ENCODE assay signal across 27 mouse cellular contexts in the genomic region with DNA sequence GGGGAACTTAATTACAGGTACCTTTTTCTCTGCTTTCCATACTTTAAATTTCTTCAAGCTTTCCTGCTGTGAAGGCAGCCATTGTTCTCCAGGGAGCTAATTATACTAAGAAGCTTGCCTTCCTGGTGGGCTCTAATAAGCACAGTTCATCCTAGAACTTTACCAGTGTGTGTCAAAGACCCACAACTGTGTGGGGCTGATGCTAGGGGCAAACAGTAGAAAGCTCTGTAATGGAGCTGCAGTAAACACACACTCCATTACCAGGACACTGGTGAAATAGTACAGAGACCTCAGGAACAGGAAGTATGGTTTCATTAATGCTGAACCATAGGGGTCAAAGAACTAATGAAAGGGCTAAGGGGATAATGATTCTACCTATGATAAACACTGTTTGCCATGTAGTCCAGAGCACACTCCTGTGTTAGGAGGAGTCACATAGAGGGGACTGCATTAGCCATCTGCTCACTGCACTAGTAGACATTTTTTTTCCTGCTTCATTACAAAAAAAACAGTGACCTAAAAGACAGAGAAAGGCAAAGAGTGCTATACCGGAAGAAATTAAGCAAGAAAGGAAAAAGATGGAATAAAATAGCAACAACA.
A peak's percentile ranks its signal among the peaks of the same experiment; 100 is the strongest.
DNase-seq lines count a peak whose midpoint lies in the region; ATAC-seq and TF ChIP-seq lines count a peak whose summit lies in the region.
"Had no signal": no experiment of that assay in that cellular context is flagged by ENCODE, and none has a peak within 500 bp of the region (broad histone marks: within the 10 kb centered on the region; RNA-seq: fewer than 3 reads in every experiment).

No protein-coding gene starts in this region.

- H3K4me2 ChIP-seq in forebrain, embryonic 14.5 days (ENCODE audit: low read length) = no peak overlapping the region
- H3K4me2 ChIP-seq in forebrain, postnatal 0 days (ENCODE audit: low read depth) = no peak overlapping the region
- H3K4me2 ChIP-seq in midbrain, embryonic 11.5 days = no peak overlapping the region
- H3K4me2 ChIP-seq in limb, embryonic 13.5 days (replicated peaks) = no peak overlapping the region
- H3K4me2 ChIP-seq: embryonic facial prominence, embryonic 12.5 days; heart, embryonic 12.5 days had no signal

- no peaks in the 10 kb centered on the region for H3K36me3 ChIP-seq in forebrain, embryonic 14.5 days (ENCODE audit: control insufficient read depth, insufficient read depth, low read length)
- H3K36me3 ChIP-seq in forebrain, postnatal 0 days (ENCODE audit: insufficient read depth) = no peaks in the 10 kb centered on the region
- H3K36me3 ChIP-seq in midbrain, embryonic 11.5 days (ENCODE audit: control insufficient read depth, insufficient read depth, low read length) = no peaks in the 10 kb centered on the region
- H3K36me3 ChIP-seq in midbrain, embryonic 10.5 days = no peaks in the 10 kb centered on the region
- H3K36me3 ChIP-seq in limb, embryonic 13.5 days = no peaks in the 10 kb centered on the region
- H3K36me3 ChIP-seq: embryonic facial prominence, embryonic 12.5 days; heart, embryonic 12.5 days had no signal

- 41% methylated on average over 1 of the region's 1 CpGs for WGBS in forebrain, embryonic 14.5 days
- 38% methylated on average over 1 of the region's 1 CpGs for WGBS in forebrain, postnatal 0 days
- WGBS in midbrain, embryonic 11.5 days = 82% methylated on average over 1 of the region's 1 CpGs
- 85% methylated on average over 1 of the region's 1 CpGs for WGBS in midbrain, embryonic 10.5 days
- WGBS in limb, embryonic 13.5 days = 49% methylated on average over 1 of the region's 1 CpGs

- H3K4me3 ChIP-seq in forebrain, embryonic 14.5 days (ENCODE audit: low read depth, low read length) = no peak overlapping the region
- no peak overlapping the region for H3K4me3 ChIP-seq in forebrain, postnatal 0 days (ENCODE audit: low read depth, low read length)
- H3K4me3 ChIP-seq in midbrain, embryonic 11.5 days (ENCODE audit: low read depth, low read length) = no peak overlapping the region
- no peak overlapping the region for H3K4me3 ChIP-seq in midbrain, embryonic 10.5 days
- no peak overlapping the region for H3K4me3 ChIP-seq in limb, embryonic 13.5 days
- H3K4me3 ChIP-seq: embryonic facial prominence, embryonic 12.5 days; heart, adult 2 months; heart, embryonic 12.5 days; left cerebral cortex, adult 2 months had no signal

- TF ChIP-seq POLR2A in brain, embryonic 14.5 days (IDR thresholded peaks at IDR 0.05; ENCODE audit: borderline replicate concordance, extremely low read depth, insufficient read depth, insufficient read length, poor library complexity, severe bottlenecking) = no peak

- H3K9me3 ChIP-seq in forebrain, embryonic 14.5 days (replicated peaks; ENCODE audit: control insufficient read depth, low read length) = no peaks in the 10 kb centered on the region
- no peaks in the 10 kb centered on the region for H3K9me3 ChIP-seq in forebrain, postnatal 0 days (ENCODE audit: low read length)
- no peaks in the 10 kb centered on the region for H3K9me3 ChIP-seq in midbrain, embryonic 11.5 days (ENCODE audit: control insufficient read depth, low read length)
- H3K9me3 ChIP-seq in midbrain, embryonic 10.5 days (replicated peaks) = no peaks in the 10 kb centered on the region
- no peaks in the 10 kb centered on the region for H3K9me3 ChIP-seq in limb, embryonic 13.5 days
- H3K9me3 ChIP-seq: embryonic facial prominence, embryonic 12.5 days; heart, embryonic 12.5 days had no signal

- H3K9ac ChIP-seq in forebrain, embryonic 14.5 days (ENCODE audit: low read length) = no peak overlapping the region
- H3K9ac ChIP-seq in forebrain, postnatal 0 days = no peak overlapping the region
- no peak overlapping the region for H3K9ac ChIP-seq in midbrain, embryonic 11.5 days (ENCODE audit: low read length)
- H3K9ac ChIP-seq in limb, embryonic 13.5 days = no peak overlapping the region
- H3K9ac ChIP-seq: embryonic facial prominence, embryonic 12.5 days; heart, embryonic 12.5 days; liver, embryonic 14.5 days had no signal

- no peak overlapping the region for H3K27ac ChIP-seq in forebrain, embryonic 14.5 days (ENCODE audit: low read depth, low read length)
- no peak overlapping the region for H3K27ac ChIP-seq in forebrain, postnatal 0 days (ENCODE audit: low read depth, low read length)
- H3K27ac ChIP-seq in midbrain, embryonic 11.5 days (ENCODE audit: low read depth, low read length) = no peak overlapping the region
- H3K27ac ChIP-seq in midbrain, embryonic 10.5 days (replicated peaks) = no peak overlapping the region
- no peak overlapping the region for H3K27ac ChIP-seq in limb, embryonic 13.5 days
- H3K27ac ChIP-seq: embryonic facial prominence, embryonic 12.5 days; heart, adult 2 months; left cerebral cortex, adult 2 months; liver, embryonic 14.5 days; macrophage had no signal

- DNase-seq in forebrain, embryonic 14.5 days (ENCODE audit: low spot score) = peak; percentile 3
- no peak for DNase-seq in forebrain, postnatal 0 days
- DNase-seq in midbrain, embryonic 11.5 days (ENCODE audit: low spot score, missing footprints) = no peak
- no peak for DNase-seq in midbrain, embryonic 10.5 days (ENCODE audit: low spot score)
- peak; percentile 45 for DNase-seq in brain, embryonic 14.5 days (ENCODE audit: low read depth)
- no peak for DNase-seq in layer of hippocampus, adult 9-10 months (ENCODE audit: low spot score)
- DNase-seq: adrenal gland, adult 2 months; adrenal gland, postnatal 36 days; cerebellum, adult 8-10 months; cerebellum, postnatal 25 days; heart, adult 2 months; heart, postnatal 4 days; kidney, adult 11 months; kidney, postnatal 14 days; liver; lung, adult 2 months; lung, postnatal 10 days; thymus, adult 2 months; thymus, postnatal 36 days had no signal

- H3K4me1 ChIP-seq in forebrain, embryonic 14.5 days (ENCODE audit: control insufficient read depth, insufficient read depth, low read length) = no peaks in the 10 kb centered on the region
- H3K4me1 ChIP-seq in forebrain, postnatal 0 days (ENCODE audit: insufficient read depth) = no peaks in the 10 kb centered on the region
- H3K4me1 ChIP-seq in midbrain, embryonic 11.5 days (ENCODE audit: control insufficient read depth, insufficient read depth, low read length) = no peaks in the 10 kb centered on the region
- H3K4me1 ChIP-seq in midbrain, embryonic 10.5 days = peaks cover 6% of the 10 kb centered on the region
- H3K4me1 ChIP-seq in limb, embryonic 13.5 days = no peaks in the 10 kb centered on the region
- H3K4me1 ChIP-seq: embryonic facial prominence, embryonic 12.5 days; heart, embryonic 12.5 days had no signal

- no peak for TF ChIP-seq CTCF in forebrain, postnatal 0 days (IDR thresholded peaks at IDR 0.05; ENCODE audit: low read depth)
- no peak for TF ChIP-seq CTCF in brain, embryonic 14.5 days (IDR thresholded peaks at IDR 0.05; ENCODE audit: borderline replicate concordance, extremely low read depth, insufficient read depth, insufficient read length)

- no peak for ATAC-seq in forebrain, embryonic 14.5 days
- ATAC-seq in forebrain, postnatal 0 days = no peak
- peak; percentile 54; the same call in 1 of the 2 replicates for ATAC-seq in midbrain, embryonic 11.5 days (ENCODE audit: low FRiP score)
- ATAC-seq in limb, embryonic 13.5 days (ENCODE audit: low FRiP score, low read depth) = 0 out of 2 replicates have a peak, but pooled peaks have one; percentile 19
- ATAC-seq: CD4-positive, CD25-positive, alpha-beta regulatory T cell, adult 4 months; inflammation-experienced regulatory T-cells, adult 6 months had no signal

- no peaks in the 10 kb centered on the region for H3K27me3 ChIP-seq in forebrain, embryonic 14.5 days (replicated peaks; ENCODE audit: control insufficient read depth, insufficient read depth, low read length)
- H3K27me3 ChIP-seq in forebrain, postnatal 0 days (ENCODE audit: insufficient read depth, low read length) = no peaks in the 10 kb centered on the region
- no peaks in the 10 kb centered on the region for H3K27me3 ChIP-seq in midbrain, embryonic 11.5 days (ENCODE audit: control insufficient read depth, insufficient read depth, low read length)
- no peaks in the 10 kb centered on the region for H3K27me3 ChIP-seq in midbrain, embryonic 10.5 days (ENCODE audit: low read depth, poor library complexity, severe bottlenecking)
- H3K27me3 ChIP-seq in limb, embryonic 13.5 days = no peaks in the 10 kb centered on the region
- H3K27me3 ChIP-seq: embryonic facial prominence, embryonic 12.5 days; heart, embryonic 12.5 days had no signal

Comparison
In these comparisons a context has a peak if more than half of its experiments do, and no peak if none do; other contexts are left out.
1. DNase-seq: peak in forebrain, embryonic 14.5 days (single experiment) and brain, embryonic 14.5 days (single experiment); none in forebrain, postnatal 0 days (single experiment), midbrain, embryonic 11.5 days (single experiment), midbrain, embryonic 10.5 days (single experiment) and layer of hippocampus, adult 9-10 months (single experiment).
2. ATAC-seq: peak in midbrain, embryonic 11.5 days (single experiment) and limb, embryonic 13.5 days (single experiment); none in forebrain, embryonic 14.5 days (single experiment) and forebrain, postnatal 0 days (single experiment).